Mouse (Mus musculus) myocyte (in vitro differentiated cells): Measurements from ENCODE around the gene Gpr34. TPM values are rescaled to one million over a fixed set of nuclear protein-coding genes. Genes with fewer than 3 reads are reported as not detected.

Source experiments
- H3K27me3 ChIP-seq: one replicate; pipeline ENCODE4 v1.6.1; 2011; ENCODE audit not compliant: control insufficient read depth, insufficient read depth, insufficient read length
- H3K36me3 ChIP-seq: one replicate; pipeline ENCODE4 v1.6.1; 2011; ENCODE audit not compliant: control insufficient read depth, insufficient read depth
- H3K4me2 ChIP-seq: one replicate; pipeline ENCODE4 v1.6.1; 2011; ENCODE audit warnings: low read depth, control low read depth
- H3K4me3 ChIP-seq: one replicate; pipeline ENCODE4 v1.5.1; 2011; ENCODE audit warnings: mild to moderate bottlenecking, control low read depth, moderate library complexity
- H3K79me2 ChIP-seq: one replicate; pipeline ENCODE4 v1.6.1; 2011; ENCODE audit not compliant: control insufficient read depth, insufficient read depth
- H3ac ChIP-seq: one replicate; pipeline ENCODE4 v1.6.1; 2011; ENCODE audit not compliant: control insufficient read depth, insufficient read length
- CEBPB ChIP-seq: IDR thresholded peaks from 2 replicates; pipeline ENCODE4 v1.6.1; 2011; ENCODE audit warnings: mild to moderate bottlenecking, moderate library complexity; ENCODE audit not compliant: poor library complexity, insufficient read depth, severe bottlenecking
- E2F4 ChIP-seq: IDR thresholded peaks from one replicate; pipeline ENCODE4 v1.6.1; 2011; ENCODE audit warnings: mild to moderate bottlenecking, control low read depth, moderate library complexity; ENCODE audit not compliant: insufficient read depth
- MAX ChIP-seq: IDR thresholded peaks from one replicate; pipeline ENCODE4 v1.6.1; 2011; ENCODE audit warnings: low read depth, mild to moderate bottlenecking, control low read depth
- MYOD1 ChIP-seq, 3 experiments: IDR thresholded peaks; one replicate each; pipeline ENCODE4 v1.6.1; 2011; ENCODE audit warnings: control low read depth in 2 of 3, low read depth in 2 of 3, mild to moderate bottlenecking in 2 of 3, moderate library complexity in 1 of 3; ENCODE audit not compliant: insufficient read length in 2 of 3, control insufficient read depth in 1 of 3
- MYOG ChIP-seq, 3 experiments: IDR thresholded peaks; one replicate each; pipeline ENCODE4 v1.6.1; 2011; ENCODE audit warnings: control low read depth in 2 of 3, low read depth in 2 of 3, mild to moderate bottlenecking in 2 of 3; ENCODE audit not compliant: insufficient read length in 2 of 3, control insufficient read depth in 1 of 3, insufficient read depth in 1 of 3
- POLR2A ChIP-seq: IDR thresholded peaks from one replicate; pipeline ENCODE4 v1.6.1; 2011; ENCODE audit warnings: low read depth, mild to moderate bottlenecking, control low read depth, moderate library complexity; ENCODE audit not compliant: insufficient read length
- POLR2AphosphoS2 ChIP-seq: IDR thresholded peaks from one replicate; pipeline ENCODE4 v1.6.1; 2011; ENCODE audit warnings: low read depth, control low read depth; ENCODE audit not compliant: insufficient read length
- REST ChIP-seq: IDR thresholded peaks from one replicate; pipeline ENCODE4 v1.6.1; 2011; ENCODE audit warnings: mild to moderate bottlenecking, control low read depth, moderate library complexity; ENCODE audit not compliant: insufficient read depth, insufficient read length
- SRF ChIP-seq: IDR thresholded peaks from one replicate; pipeline ENCODE4 v1.6.1; 2011; ENCODE audit warnings: low read depth; ENCODE audit not compliant: control insufficient read depth, insufficient read length
- TCF12 ChIP-seq: IDR thresholded peaks from one replicate; pipeline ENCODE4 v1.6.1; 2011; ENCODE audit warnings: mild to moderate bottlenecking, control low read depth; ENCODE audit not compliant: poor library complexity, insufficient read depth, severe bottlenecking
- TCF3 ChIP-seq: IDR thresholded peaks from one replicate; pipeline ENCODE4 v1.6.1; 2011; ENCODE audit warnings: low read depth, control low read depth; ENCODE audit not compliant: insufficient read length
- USF1 ChIP-seq: IDR thresholded peaks from one replicate; pipeline ENCODE4 v1.6.1; 2011; ENCODE audit warnings: low read depth, mild to moderate bottlenecking, control low read depth, moderate library complexity
- polyA plus RNA-seq: library from polyadenylated mRNA; unstranded; fragments of >200 nt; fragmentation: generic; extraction: Trizol; gene quantifications from one replicate; pipeline ENCODE4 v1.2.1, GENCODE M21; 2012; ENCODE audit warnings: missing spikeins

The Gpr34 gene
- polyA plus RNA-seq, 1 experiment, result not detected

DNA sequence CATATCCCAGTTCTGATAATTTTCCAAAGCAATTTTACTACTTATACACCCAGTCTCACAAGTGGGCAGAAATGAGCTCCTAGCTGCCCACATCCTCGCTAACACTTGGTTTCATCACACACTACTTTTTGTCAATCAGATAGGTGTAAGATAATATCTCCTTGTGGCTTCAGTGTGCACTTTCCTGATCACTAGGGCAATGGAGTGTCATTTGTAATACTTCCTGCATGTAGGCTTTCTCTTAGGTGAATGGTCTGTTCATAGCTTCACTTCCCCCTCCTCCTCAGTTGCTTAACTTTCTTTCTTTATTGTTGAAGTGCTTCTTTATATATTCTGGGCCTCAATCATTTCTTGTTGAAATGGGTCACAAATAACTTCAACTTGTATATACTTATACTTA, 20.4 kb downstream of the Gpr34 start:
- Histone ChIP-seq H3K36me3 (no peaks in the 10 kb centered on the region), H3K4me3 (no peak overlapping the region), H3ac (no peak overlapping the region), H3K79me2 (no peaks in the 10 kb centered on the region), H3K4me2 (no peak overlapping the region), H3K27me3 (no peaks in the 10 kb centered on the region)
- no peak for TF ChIP-seq MAX
- TF ChIP-seq USF1, result no peak

DNA sequence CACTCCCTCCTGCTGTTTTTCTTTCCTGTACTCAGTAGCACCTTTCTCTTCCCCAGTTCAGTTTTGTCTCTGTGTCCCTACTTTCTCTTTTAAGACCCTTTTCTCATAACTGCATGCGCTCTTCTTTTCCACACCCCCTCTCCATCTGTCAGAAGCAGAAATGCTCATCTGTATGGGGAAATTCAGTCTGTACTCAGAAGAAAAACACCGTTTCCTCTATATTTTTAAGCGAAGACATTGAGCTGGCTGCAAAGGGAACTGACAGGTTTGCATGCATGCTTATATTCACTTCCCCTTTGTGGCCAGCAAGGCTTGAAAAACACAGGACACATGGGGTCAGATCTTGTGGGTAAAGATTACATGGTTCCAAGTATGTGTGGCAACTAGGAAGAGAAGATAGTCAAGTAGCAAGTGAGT, 23.1 kb downstream of the Gpr34 start:
- H3K4me3 ChIP-seq, result no peak overlapping the region

DNA sequence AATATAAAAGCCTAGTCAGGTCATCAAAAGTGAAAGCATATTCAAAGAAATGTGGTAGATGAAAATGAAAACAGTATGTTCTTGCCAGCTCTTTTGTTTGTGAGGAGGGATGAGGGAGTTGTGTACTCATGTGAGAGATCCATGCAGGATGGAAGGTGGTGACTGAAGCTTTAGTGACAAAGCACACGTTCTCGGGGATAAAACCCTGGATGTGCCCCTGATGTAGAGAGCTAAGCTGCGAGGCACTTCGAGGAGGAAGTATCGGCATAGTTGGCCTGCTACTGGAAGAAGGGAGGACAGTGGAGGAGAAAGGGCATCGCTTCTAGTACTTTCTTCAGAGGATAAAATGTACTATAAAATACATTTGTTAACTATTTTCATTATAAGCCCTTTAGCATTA, 24.0 kb downstream of the Gpr34 start:
- Histone ChIP-seq H3K27me3 (no peaks in the 10 kb centered on the region), H3K36me3 (no peaks in the 10 kb centered on the region), H3K4me3 (no peak overlapping the region), H3ac (no peak overlapping the region), H3K4me2 (no peak overlapping the region), H3K79me2 (no peaks in the 10 kb centered on the region)
- TF ChIP-seq REST, result no peak
- TF ChIP-seq CEBPB, result no peak
- TF ChIP-seq MYOG (IDR thresholded peaks at IDR 0.05; ENCODE audit: control insufficient read depth in 1 of 3, insufficient read depth in 1 of 3, insufficient read length in 2 of 3, low read depth in 2 of 3), result no peak
- no peak for TF ChIP-seq POLR2AphosphoS2
- TF ChIP-seq SRF, result no peak
- TF ChIP-seq POLR2A, result no peak
- no peak for TF ChIP-seq USF1
- TF ChIP-seq MYOD1 (IDR thresholded peaks at IDR 0.05; ENCODE audit: control insufficient read depth in 1 of 3, insufficient read length in 2 of 3, low read depth in 2 of 3), result no peak
- no peak for TF ChIP-seq TCF3
- TF ChIP-seq MAX, result no peak
- TF ChIP-seq TCF12, result no peak
- TF ChIP-seq E2F4, result no peak

More for the DNA sequence above, 23.1 kb downstream of the Gpr34 start:
- H3K27me3 ChIP-seq, result no peaks in the 10 kb centered on the region
- H3K36me3 ChIP-seq, result no peaks in the 10 kb centered on the region
- TF ChIP-seq POLR2A, result no peak
- no peak for TF ChIP-seq USF1
- TF ChIP-seq POLR2AphosphoS2, result no peak
- TF ChIP-seq CEBPB, result no peak
- TF ChIP-seq TCF3, result no peak
- TF ChIP-seq MYOD1 (IDR thresholded peaks at IDR 0.05; ENCODE audit: control insufficient read depth in 1 of 3, insufficient read length in 2 of 3, low read depth in 2 of 3), result no peak
- no peaks in the 10 kb centered on the region for H3K79me2 ChIP-seq
- no peak overlapping the region for H3ac ChIP-seq
- no peak overlapping the region for H3K4me2 ChIP-seq

DNA sequence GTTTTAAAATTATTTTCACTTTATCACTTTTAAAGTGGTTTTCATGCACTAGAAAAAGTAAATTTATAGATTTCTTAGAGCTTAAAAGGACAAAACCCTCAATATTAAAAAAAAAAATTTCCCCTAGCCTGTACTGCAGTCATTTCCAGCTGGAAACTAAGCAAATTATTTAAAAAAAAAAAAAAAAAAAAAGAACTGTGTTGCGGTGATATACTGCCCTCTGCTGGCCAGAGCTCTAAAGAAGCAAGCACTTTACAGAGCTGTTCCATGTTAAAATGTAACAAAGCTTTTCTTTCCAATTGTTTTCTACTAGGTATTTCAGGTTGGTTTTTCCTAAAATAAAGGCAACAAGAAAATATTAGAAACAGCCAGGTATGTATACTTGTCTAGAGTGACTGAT, 24.8 kb downstream of the Gpr34 start:
- Histone ChIP-seq H3K4me3 (no peak overlapping the region), H3K27me3 (no peaks in the 10 kb centered on the region), H3K79me2 (no peaks in the 10 kb centered on the region), H3K4me2 (no peak overlapping the region), H3ac (no peak overlapping the region), H3K36me3 (no peaks in the 10 kb centered on the region)
- TF ChIP-seq REST (no peak), MYOG (IDR thresholded peaks at IDR 0.05; ENCODE audit: control insufficient read depth in 1 of 3, insufficient read depth in 1 of 3, insufficient read length in 2 of 3, low read depth in 2 of 3) (no peak), MYOD1 (IDR thresholded peaks at IDR 0.05; ENCODE audit: control insufficient read depth in 1 of 3, insufficient read length in 2 of 3, low read depth in 2 of 3) (no peak), POLR2AphosphoS2 (no peak), USF1 (no peak), CEBPB (no peak), TCF3 (no peak), SRF (no peak), POLR2A (no peak), TCF12 (no peak), MAX (no peak), E2F4 (no peak)

DNA sequence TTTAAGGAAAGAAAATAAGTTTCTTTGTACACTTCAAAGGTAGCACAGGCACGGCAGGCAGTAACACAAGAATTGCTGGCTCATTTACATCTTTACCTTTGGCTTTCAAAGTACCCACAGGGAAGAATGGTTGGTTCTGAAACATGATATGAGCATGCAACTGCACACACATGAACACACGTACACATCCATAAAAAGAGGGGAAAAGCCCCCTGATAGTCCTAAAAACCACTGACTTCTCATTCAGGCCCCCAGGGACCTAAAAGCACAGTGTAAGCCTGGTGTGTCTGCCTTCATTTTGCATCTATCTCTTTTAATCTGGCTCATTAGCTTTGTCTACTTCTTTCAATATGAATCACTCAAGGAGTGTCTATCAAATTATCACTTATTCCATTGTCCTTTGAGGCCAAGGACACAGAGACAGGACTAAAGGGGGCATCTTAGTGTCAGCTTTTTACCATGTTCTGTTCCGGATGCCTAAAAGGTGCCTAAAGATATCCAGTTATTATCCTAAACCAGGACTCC, 26.8 kb downstream of the Gpr34 start:
- no peak overlapping the region for H3K4me3 ChIP-seq
- no peaks in the 10 kb centered on the region for H3K79me2 ChIP-seq
- TF ChIP-seq POLR2A, result no peak
- no peak for TF ChIP-seq SRF
- no peak for TF ChIP-seq MYOG (IDR thresholded peaks at IDR 0.05; ENCODE audit: control insufficient read depth in 1 of 3, insufficient read depth in 1 of 3, insufficient read length in 2 of 3, low read depth in 2 of 3)
- no peak for TF ChIP-seq REST
- TF ChIP-seq MAX, result no peak
- TF ChIP-seq E2F4, result no peak
- TF ChIP-seq TCF12, result no peak
- TF ChIP-seq CEBPB, result no peak
- TF ChIP-seq POLR2AphosphoS2, result no peak
- TF ChIP-seq USF1, result no peak
- TF ChIP-seq MYOD1 (IDR thresholded peaks at IDR 0.05; ENCODE audit: control insufficient read depth in 1 of 3, insufficient read length in 2 of 3, low read depth in 2 of 3), result no peak
- TF ChIP-seq TCF3, result no peak
- H3ac ChIP-seq, result no peak overlapping the region
- no peaks in the 10 kb centered on the region for H3K36me3 ChIP-seq
- H3K4me2 ChIP-seq, result no peak overlapping the region
- no peaks in the 10 kb centered on the region for H3K27me3 ChIP-seq
